Mouse (Mus musculus) heart, adult 2 months (tissue): ENCODE results near the gene Hist1h2af. TPM values are rescaled to one million over a fixed set of nuclear protein-coding genes. Genes with fewer than 3 reads are reported as not detected.
"Not testable (repeated sequence)": the region's sequence is repeated elsewhere in the genome, so short reads cannot be mapped to it uniquely, and the experiment has no call there.

Experiments used
- DNase-seq, 2 experiments: peaks; one replicate each; pipeline ENCODE4 v3.0.0; 2021
- H3K27ac ChIP-seq: fragments of 200-600 bp; 2 replicates; pipeline ENCODE4 v1.8.1; 2022
- H3K27me3 ChIP-seq: fragments of 200-500 bp; 2 replicates; pipeline ENCODE4 v1.6.1; 2012; ENCODE audit warnings: mild to moderate bottlenecking, low read length, inconsistent platforms, mixed read lengths; ENCODE audit not compliant: control insufficient read depth, insufficient read depth
- H3K36me3 ChIP-seq: fragments of 200-500 bp; 2 replicates; pipeline ENCODE4 v1.6.1; 2012; ENCODE audit warnings: low read length, inconsistent platforms; ENCODE audit not compliant: control insufficient read depth, insufficient read depth
- H3K4me1 ChIP-seq: fragments of 200-500 bp; 2 replicates; pipeline ENCODE4 v1.6.1; 2011; ENCODE audit warnings: low read length; ENCODE audit not compliant: control insufficient read depth, insufficient read depth
- H3K4me3 ChIP-seq: fragments of 200-600 bp; 2 replicates; pipeline ENCODE4 v1.8.1; 2022
- H3K79me2 ChIP-seq: fragments of 200-500 bp; replicated peaks from 2 replicates; pipeline ENCODE4 v1.6.1; 2012; ENCODE audit warnings: mild to moderate bottlenecking, inconsistent platforms, low read length, moderate library complexity, mixed read lengths; ENCODE audit not compliant: control insufficient read depth, insufficient read depth
- H3K9ac ChIP-seq: fragments of 200-500 bp; 2 replicates; pipeline ENCODE4 v1.6.1; 2012; ENCODE audit warnings: low read depth, mild to moderate bottlenecking, control low read depth, inconsistent platforms, low read length, mixed read lengths
- CTCF ChIP-seq: fragments of 200-600 bp; IDR thresholded peaks from 2 replicates; pipeline ENCODE4 v1.8.1; 2022; ENCODE audit warnings: antibody characterized with exemption, mild to moderate bottlenecking, moderate library complexity
- EP300 ChIP-seq: fragments of 200-500 bp; IDR thresholded peaks from 2 replicates; pipeline ENCODE4 v1.6.1; 2011; ENCODE audit warnings: low read depth, low read length, control low read depth; ENCODE audit not compliant: insufficient read depth
- POLR2A ChIP-seq: fragments of 200-500 bp; IDR thresholded peaks from 2 replicates; pipeline ENCODE4 v1.6.1; 2011; ENCODE audit warnings: mild to moderate bottlenecking, low read depth, low read length, control low read depth; ENCODE audit not compliant: insufficient read depth
- WGBS: fragments of 180-500 bp; shearing (Covaris S2); methylation state at CpG from one replicate; pipeline ENCODE4 v1.1.7; 2018; 5-methylcytosine and 5-hydroxymethylcytosine counted together
- intact Hi-C: fragments of 180-260 bp; cut with DNase I; formaldehyde crosslinking; loops from one replicate; pipeline ENCODE4 v1.15.1; 2025
- polyA plus RNA-seq: library from polyadenylated mRNA; depleted of rRNA; stranded (reverse); fragments of >200 nt; gene quantifications from 2 replicates; pipeline ENCODE4 v1.2.3, GENCODE M21; 2012
- total RNA-seq, 2 experiments: library from RNA; stranded (reverse); gene quantifications; 2 replicates each; pipeline ENCODE4 v1.2.3; 2021

Gene Hist1h2af
- total and polyA plus RNA-seq, 3 experiments = 2.0 to 9.8 (median 4.4) TPM

DNA sequence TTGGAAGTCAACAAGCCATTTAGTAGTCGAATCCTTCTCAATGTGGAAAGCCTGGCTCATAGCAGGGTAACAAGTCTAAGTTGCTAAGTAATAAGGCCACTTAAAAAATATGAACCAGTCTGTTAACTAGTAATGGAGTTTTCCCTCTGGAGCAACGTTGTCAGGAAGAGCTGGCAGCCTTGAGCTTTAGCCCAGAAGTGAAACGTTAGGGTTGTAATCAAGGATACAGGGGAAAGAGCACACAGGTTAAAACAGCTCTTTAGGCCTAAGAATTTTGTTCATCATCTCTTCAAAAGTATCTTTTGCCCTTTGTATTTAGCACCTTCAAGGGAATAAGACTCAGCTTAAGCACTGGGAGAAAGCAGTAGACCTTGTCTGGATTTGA is 17.0 kb downstream of the Hist1h2af start:
- H3K36me3 ChIP-seq = no peaks in the 10 kb centered on the region
- 21% methylated on average over 3 of the region's 3 CpGs for WGBS
- no peak overlapping the region for H3K9ac ChIP-seq
- no peaks in the 10 kb centered on the region; the same call in none of the 2 replicates for H3K4me1 ChIP-seq
- peak overlapping the region; percentile 49 for H3K4me3 ChIP-seq
- no peaks in the 10 kb centered on the region for H3K79me2 ChIP-seq
- no peak for TF ChIP-seq CTCF
- no peak for TF ChIP-seq EP300
- TF ChIP-seq POLR2A = no peak
- intact Hi-C loops = no loop called here
- H3K27me3 ChIP-seq = no peaks in the 10 kb centered on the region
- H3K27ac ChIP-seq = peak overlapping the region; percentile 64
- DNase-seq = no peak

GRCm38 (mm10) chr13:23551146-23551834 is 17.6 kb downstream of the Hist1h2af start, which contains the start of gene Hist1h4f:
Hist1h4f (minus strand) TSS chr13:23551648.
- TF ChIP-seq EP300 (peak; percentile 63), POLR2A (peak; percentile 82), CTCF (peak; percentile 74)
- WGBS = under 1% methylated on average over 47 of the region's 47 CpGs
- H3K4me1 ChIP-seq, H3K36me3 ChIP-seq, intact Hi-C loops, H3K79me2 ChIP-seq, H3K27me3 ChIP-seq: not testable (repeated sequence)
- Histone ChIP-seq H3K4me3 (peak within 1 kb of the TSS; percentile 49), H3K9ac (peak within 1 kb of the TSS; percentile 78), H3K27ac (peak within 1 kb of the TSS; percentile 64)
- DNase-seq = peak; percentile 73 to 86

DNA sequence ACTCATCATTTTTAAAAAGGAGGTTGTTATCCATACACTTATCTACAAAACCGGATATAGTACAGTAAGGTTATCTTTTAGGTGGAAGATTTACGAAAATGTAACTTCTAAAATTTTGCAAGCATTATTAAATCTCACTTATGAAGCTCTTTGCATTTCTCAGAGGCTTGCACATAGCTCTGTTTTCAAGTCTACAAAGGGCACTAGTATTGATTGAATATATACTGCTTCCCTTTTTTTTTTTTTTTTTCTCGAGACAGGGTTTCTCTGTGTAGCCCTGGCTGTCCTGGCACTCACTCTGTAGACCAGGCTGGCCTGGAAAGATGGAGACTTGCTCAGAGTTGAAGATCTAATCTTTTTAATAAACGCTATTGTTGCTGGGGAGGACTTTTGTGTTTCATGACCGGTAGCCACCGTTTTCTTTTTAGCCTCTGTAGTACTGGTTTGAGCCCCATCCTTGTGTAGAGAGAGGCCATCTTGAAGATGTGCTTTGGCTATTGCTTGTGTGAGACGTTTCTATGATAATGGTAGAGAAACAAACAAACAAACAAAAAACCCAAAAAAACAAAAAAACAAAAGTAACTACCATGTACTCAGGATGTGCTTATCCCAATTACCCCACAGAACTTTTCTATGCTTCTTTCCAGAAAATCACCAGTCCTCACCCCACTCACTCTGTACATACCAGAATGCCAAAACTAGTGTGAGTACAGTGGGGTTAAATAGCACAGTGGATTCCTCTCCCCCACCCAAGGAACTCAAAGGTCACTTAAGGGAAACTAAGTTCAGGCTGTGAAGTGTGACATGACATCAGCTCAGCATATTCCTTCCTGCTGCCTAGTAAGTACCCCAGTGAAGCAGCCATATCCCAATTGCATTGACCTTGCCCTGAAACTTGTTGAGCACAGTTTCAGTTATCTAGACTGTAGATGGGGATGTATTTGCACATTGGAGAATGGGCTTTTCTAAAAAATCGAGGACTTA is 18.5 kb downstream of the Hist1h2af start:
- 43% methylated on average over 8 of the region's 8 CpGs for WGBS
- H3K9ac ChIP-seq = no peak overlapping the region
- peak overlapping the region; percentile 49 for H3K4me3 ChIP-seq
- peaks cover 2% of the 10 kb centered on the region for H3K4me1 ChIP-seq
- H3K79me2 ChIP-seq = no peaks in the 10 kb centered on the region
- no peaks in the 10 kb centered on the region; the same call in 1 of the 2 replicates for H3K36me3 ChIP-seq
- TF ChIP-seq EP300 (no peak), POLR2A (no peak), CTCF (no peak)
- H3K27me3 ChIP-seq = no peaks in the 10 kb centered on the region
- intact Hi-C loops = no loop called here
- H3K27ac ChIP-seq = peak overlapping the region; percentile 64
- DNase-seq = no peak

- Histone ChIP-seq H3K27ac (no peak within 1 kb of the TSS), H3K4me1 (peaks cover 2% of the 10 kb centered on the region), H3K9ac (no peak within 1 kb of the TSS), H3K79me2 (no peaks in the 10 kb centered on the region), H3K36me3 (no peaks in the 10 kb centered on the region; the same call in 1 of the 2 replicates), H3K27me3 (no peaks in the 10 kb centered on the region), H3K4me3 (no peak within 1 kb of the TSS)
- TF ChIP-seq EP300 = no peak
- no peak for DNase-seq
- intact Hi-C loops = no loop called here
These were observed 19.3 kb downstream of the Hist1h2af start, which contains the start of gene Hist1h1d for GRCm38 (mm10) chr13:23552962-23553361. Hist1h1d (plus strand) TSS chr13:23553262.

DNA sequence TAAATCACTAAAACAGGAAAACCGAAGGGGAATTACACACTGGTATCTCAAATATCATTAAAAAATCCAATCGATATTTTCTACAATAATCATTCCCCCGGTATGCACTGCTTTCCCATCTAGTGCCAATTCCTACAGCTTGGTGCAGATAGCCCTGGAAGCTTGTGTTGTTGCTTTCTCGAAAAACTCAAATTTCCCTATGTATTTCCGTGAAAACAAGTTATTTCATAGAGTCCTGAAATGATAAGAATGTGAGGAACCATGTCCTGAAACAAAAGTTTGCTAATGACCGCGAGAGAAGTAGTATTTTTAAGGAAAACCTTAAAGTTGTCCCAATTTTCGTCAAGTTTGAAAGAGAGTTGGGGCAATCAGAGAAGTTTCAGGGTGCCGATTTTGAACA is 20.7 kb downstream of the Hist1h2af start:
- Histone ChIP-seq H3K4me3 (peak overlapping the region; percentile 65), H3K79me2 (no peaks in the 10 kb centered on the region), H3K27me3 (no peaks in the 10 kb centered on the region), H3K27ac (peak overlapping the region; percentile 79), H3K4me1 (peaks cover 2% of the 10 kb centered on the region), H3K9ac (peak overlapping the region; percentile 41; the same call in 1 of the 2 replicates), H3K36me3 (no peaks in the 10 kb centered on the region; the same call in 1 of the 2 replicates)
- WGBS = 15% methylated on average over 9 of the region's 9 CpGs
- TF ChIP-seq EP300 = no peak
- TF ChIP-seq CTCF = no peak
- TF ChIP-seq POLR2A = no peak
- DNase-seq = no peak
- intact Hi-C loops = no loop called here
